15 mouse cellular contexts compared by ENCODE assay signal in the genomic region with DNA sequence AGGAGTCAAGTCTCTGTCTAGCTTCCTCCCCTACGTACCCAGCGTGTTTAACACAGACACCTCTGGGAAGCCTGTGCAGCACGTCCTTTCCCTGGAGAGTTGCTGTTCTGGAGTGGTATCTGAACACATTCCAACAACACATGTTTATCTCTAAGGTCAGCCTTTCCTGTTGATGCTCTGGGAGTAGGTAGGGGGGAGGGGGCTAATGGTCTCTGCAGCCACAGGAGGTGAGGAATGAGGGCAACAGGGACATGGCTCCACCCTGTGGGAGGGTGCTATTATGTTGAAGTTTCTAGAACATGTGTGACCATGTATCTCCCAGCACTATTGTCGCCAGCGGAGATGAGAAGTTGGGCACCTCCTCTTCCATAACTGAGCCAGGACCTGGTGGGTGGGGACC. TPM values are rescaled to one million over a fixed set of nuclear protein-coding genes. Genes with fewer than 3 reads are reported as not detected.
DNase-seq lines count a peak whose midpoint lies in the region; ATAC-seq and TF ChIP-seq lines count a peak whose summit lies in the region.
"Had no signal": no experiment of that assay in that cellular context is flagged by ENCODE, and none has a peak within 500 bp of the region (broad histone marks: within the 10 kb centered on the region; RNA-seq: fewer than 3 reads in every experiment).

No protein-coding gene starts in this region.

- WGBS in heart, postnatal 0 days = 15% methylated on average over 5 of the region's 5 CpGs
- 37% methylated on average over 5 of the region's 5 CpGs for WGBS in liver, postnatal 0 days (ENCODE audit: insufficient replicate concordance)

- peak; percentile 75 for TF ChIP-seq EP300 in heart, postnatal 0 days (IDR thresholded peaks at IDR 0.05; ENCODE audit: low read depth)
- TF ChIP-seq EP300 in liver, postnatal 0 days (IDR thresholded peaks at IDR 0.05; ENCODE audit: low read depth) = no peak

- no peaks in the 10 kb centered on the region for H3K9me3 ChIP-seq in heart, postnatal 0 days (replicated peaks; ENCODE audit: control insufficient read depth, low read length)
- H3K9me3 ChIP-seq in liver, postnatal 0 days (ENCODE audit: low read length) = no peaks in the 10 kb centered on the region
- H3K9me3 ChIP-seq: embryonic facial prominence, embryonic 12.5 days; forebrain, embryonic 15.5 days; limb, embryonic 12.5 days had no signal

- H3K27ac ChIP-seq in heart, postnatal 0 days (ENCODE audit: low read depth) = peak overlapping the region; percentile 65
- H3K27ac ChIP-seq in liver, postnatal 0 days (ENCODE audit: low read depth) = no peak overlapping the region
- H3K27ac ChIP-seq: embryonic facial prominence, embryonic 12.5 days; forebrain, embryonic 15.5 days; limb, embryonic 12.5 days; macrophage had no signal

- peak; percentile 32 to 48 for DNase-seq in kidney, postnatal 36 days
- DNase-seq in kidney, adult 11 months = no peak
- DNase-seq in heart, adult 11 months = peak; percentile 99
- peak; percentile 64 for DNase-seq in heart, postnatal 0 days (ENCODE audit: low spot score)
- DNase-seq in liver, postnatal 0 days = peak; percentile 19
- no peak for DNase-seq in spleen, postnatal 4 days (ENCODE audit: low spot score in 2 of 2)
- no peak for DNase-seq in testis, postnatal 10 days (ENCODE audit: low spot score)
- no peak for DNase-seq in kidney, adult 8-10 months
- DNase-seq: cerebellum, adult 18-20 months; gastrocnemius, postnatal 14 days had no signal

- no peak for TF ChIP-seq CTCF in heart, postnatal 0 days (IDR thresholded peaks at IDR 0.05; ENCODE audit: low read depth)
- peak; percentile 18; the same call in 1 of the 2 replicates for TF ChIP-seq CTCF in liver, postnatal 0 days (IDR thresholded peaks at IDR 0.05; ENCODE audit: low read depth)

- H3K27me3 ChIP-seq in heart, postnatal 0 days (ENCODE audit: control insufficient read depth, insufficient read depth, low read length) = no peaks in the 10 kb centered on the region
- H3K27me3 ChIP-seq in liver, postnatal 0 days (ENCODE audit: insufficient read depth, low read length) = peaks cover 19% of the 10 kb centered on the region
- H3K27me3 ChIP-seq: forebrain, embryonic 15.5 days had no signal

- H3K4me2 ChIP-seq in heart, postnatal 0 days (ENCODE audit: low read depth, low read length) = peak overlapping the region; percentile 48
- peak overlapping the region; percentile 57 for H3K4me2 ChIP-seq in liver, postnatal 0 days (ENCODE audit: low read depth, low read length)
- H3K4me2 ChIP-seq: embryonic facial prominence, embryonic 12.5 days; forebrain, embryonic 15.5 days; limb, embryonic 12.5 days had no signal

- no peak overlapping the region for H3K4me3 ChIP-seq in heart, postnatal 0 days (ENCODE audit: low read depth, low read length)
- H3K4me3 ChIP-seq in liver, postnatal 0 days (ENCODE audit: low read depth, low read length) = peak overlapping the region; percentile 15; the same call in 1 of the 2 replicates
- H3K4me3 ChIP-seq: embryonic facial prominence, embryonic 12.5 days; forebrain, embryonic 15.5 days; limb, embryonic 12.5 days had no signal

- H3K4me1 ChIP-seq in heart, postnatal 0 days (ENCODE audit: control insufficient read depth, insufficient read depth) = peaks cover 56% of the 10 kb centered on the region
- peaks cover 43% of the 10 kb centered on the region for H3K4me1 ChIP-seq in liver, postnatal 0 days (ENCODE audit: insufficient read depth)

- 0 out of 2 replicates have a peak overlapping the region, but pooled peaks have one; percentile 7 for H3K9ac ChIP-seq in heart, postnatal 0 days (replicated peaks; ENCODE audit: low read depth, low read length)
- H3K9ac ChIP-seq in liver, postnatal 0 days (replicated peaks) = peak overlapping the region; percentile 23
- H3K9ac ChIP-seq: embryonic facial prominence, embryonic 12.5 days; forebrain, embryonic 15.5 days; limb, embryonic 12.5 days had no signal

- no peaks in the 10 kb centered on the region for H3K36me3 ChIP-seq in heart, postnatal 0 days (replicated peaks; ENCODE audit: control insufficient read depth, insufficient read depth, low read length)
- H3K36me3 ChIP-seq in liver, postnatal 0 days (replicated peaks; ENCODE audit: insufficient read depth, low read length) = no peaks in the 10 kb centered on the region
- H3K36me3 ChIP-seq: embryonic facial prominence, embryonic 12.5 days; forebrain, embryonic 15.5 days; limb, embryonic 12.5 days had no signal

- peak; percentile 21 for ATAC-seq in heart, postnatal 0 days (ENCODE audit: insufficient read depth, low read depth)
- peak; percentile 21 for ATAC-seq in liver, postnatal 0 days
- ATAC-seq: forebrain, embryonic 15.5 days; hindbrain, embryonic 16.5 days had no signal

RNA-seq across cellular contexts. Expression of gene Inka2, which starts 3.0 kb away (rescaled TPM):
- total RNA-seq in heart, postnatal 0 days (2014; rRNA removed; ENCODE audit: low replicate concordance) = 1.6 and 4.5 TPM in 2 replicates
- polyA plus RNA-seq in heart, postnatal 0 days (2015; fragmentation: Nextera tagmentation; extraction: Ambion mirVana) = 4.4 and 8.9 TPM in 2 replicates
- polyA plus RNA-seq in liver, postnatal 0 days (2015; fragmentation: Nextera tagmentation; extraction: Ambion mirVana) = 0.13 and 0.17 TPM in 2 replicates

RNA-seq across cellular contexts. Expression of gene Ddx20, which starts 14.0 kb away (rescaled TPM):
- total RNA-seq in heart, postnatal 0 days (2014; rRNA removed; ENCODE audit: low replicate concordance) = 12.6 and 19.7 TPM in 2 replicates
- 11.6 and 15.1 TPM in 2 replicates for polyA plus RNA-seq in heart, postnatal 0 days (2015; fragmentation: Nextera tagmentation; extraction: Ambion mirVana)
- 9.7 and 9.8 TPM in 2 replicates for polyA plus RNA-seq in liver, postnatal 0 days (2015; fragmentation: Nextera tagmentation; extraction: Ambion mirVana)

Comparison
In these comparisons a context has a peak if more than half of its experiments do, and no peak if none do; other contexts are left out.
1. DNase-seq: peak in kidney, postnatal 36 days (2 of 2), heart, adult 11 months (single experiment), heart, postnatal 0 days (single experiment) and liver, postnatal 0 days (single experiment); none in kidney, adult 11 months (single experiment), spleen, postnatal 4 days (0 of 2), testis, postnatal 10 days (single experiment) and kidney, adult 8-10 months (0 of 2).